Mouse (Mus musculus): ENCODE data around the gene Nudcd2. TPM values are rescaled to one million over a fixed set of nuclear protein-coding genes. Genes with fewer than 3 reads are reported as not detected.

The Nudcd2 gene
- total RNA-seq, 2 experiments from 2014 or later = 41.6 to 48.3 TPM

- no peak for DNase-seq (ENCODE audit: low spot score in 2 of 2)
These were observed 21.2 kb downstream of the Nudcd2 start for GRCm38 (mm10) chr11:40754664-40755107.

- peak; percentile 57 to 85 for DNase-seq (ENCODE audit: low spot score in 2 of 2)
These were observed 21.7 kb downstream of the Nudcd2 start, which contains the start of gene Ccng1 for GRCm38 (mm10) chr11:40755109-40755627. Gene Ccng1 (minus strand): TSS chr11:40755311.

GRCm38 (mm10) chr11:40755968-40756367, 22.5 kb downstream of the Nudcd2 start:
- no peak for DNase-seq (ENCODE audit: low spot score in 2 of 2)

- no peak for DNase-seq (ENCODE audit: low spot score in 2 of 2)
These were observed 26.4 kb downstream of the Nudcd2 start for GRCm38 (mm10) chr11:40759896-40760295.

- DNase-seq (ENCODE audit: low spot score in 2 of 2) = no peak
These were observed 29.9 kb downstream of the Nudcd2 start for GRCm38 (mm10) chr11:40763395-40763794.

- no peak for DNase-seq (ENCODE audit: low spot score in 2 of 2)
These were observed 31.2 kb downstream of the Nudcd2 start for GRCm38 (mm10) chr11:40764690-40765089.

GRCm38 (mm10) chr11:40775315-40776269, 42.1 kb downstream of the Nudcd2 start:
- no peak for DNase-seq (ENCODE audit: low spot score in 2 of 2)

- DNase-seq (ENCODE audit: low spot score in 2 of 2) = no peak
These were observed 48.4 kb downstream of the Nudcd2 start for GRCm38 (mm10) chr11:40781857-40782256.

- DNase-seq (ENCODE audit: low spot score in 2 of 2) = no peak
These were observed 49.9 kb downstream of the Nudcd2 start for GRCm38 (mm10) chr11:40783346-40783745.

- no peak for DNase-seq (ENCODE audit: low spot score in 2 of 2)
These were observed 50.9 kb downstream of the Nudcd2 start for GRCm38 (mm10) chr11:40784326-40784725.

GRCm38 (mm10) chr11:40786900-40787299, 53.4 kb downstream of the Nudcd2 start:
- DNase-seq (ENCODE audit: low spot score in 2 of 2) = no peak

Other genes with a start within 250 kb of the Nudcd2 start
- 100 to 1,000 TPM; 106 to 109 TPM for gene Mat2b, start 38.5 kb upstream of the Nudcd2 start, total RNA-seq (2021)
- gene Hmmr, start 245 bp upstream of the Nudcd2 start, total RNA-seq (2021) = 10 to 100 TPM; 13.0 to 14.3 TPM
- 10 to 100 TPM; 47.3 to 47.7 TPM for gene Ccng1, start 21.6 kb downstream of the Nudcd2 start, total RNA-seq (2021)

Data from adrenal gland, postnatal 4 days (tissue).